Mouse (Mus musculus) hindbrain, embryonic 10.5 days (tissue): ENCODE results near the gene Frrs1. TPM values are rescaled to one million over a fixed set of nuclear protein-coding genes. Genes with fewer than 3 reads are reported as not detected.
A peak's percentile ranks its signal among the peaks of the same experiment; 100 is the strongest.

ENCODE experiments used
- DNase-seq: peaks from one replicate; pipeline ENCODE4 v3.0.0-alpha.2; 2017; ENCODE audit warnings: low spot score
- H3K27ac ChIP-seq: fragments of 300-500 bp; sonication (generic); 2 replicates; pipeline ENCODE4 v1.5.1; 2016; ENCODE audit warnings: mild to moderate bottlenecking, moderate library complexity
- H3K27me3 ChIP-seq: fragments of 300-500 bp; sonication (generic); 2 replicates; pipeline ENCODE4 v1.6.1; 2016; ENCODE audit warnings: mild to moderate bottlenecking; ENCODE audit not compliant: poor library complexity, insufficient read depth, severe bottlenecking
- H3K36me3 ChIP-seq: fragments of 300-500 bp; sonication (generic); 2 replicates; pipeline ENCODE4 v1.6.1; 2016; ENCODE audit warnings: mild to moderate bottlenecking, moderate library complexity
- H3K4me1 ChIP-seq: fragments of 300-500 bp; sonication (generic); replicated peaks from 2 replicates; pipeline ENCODE4 v1.6.1; 2016; ENCODE audit warnings: mild to moderate bottlenecking
- H3K4me3 ChIP-seq: fragments of 300-500 bp; sonication (generic); 2 replicates; pipeline ENCODE4 v1.5.1; 2016; ENCODE audit warnings: mild to moderate bottlenecking, moderate library complexity
- H3K9me3 ChIP-seq: fragments of 300-500 bp; sonication (generic); 2 replicates; pipeline ENCODE4 v1.6.1; 2016; ENCODE audit warnings: mild to moderate bottlenecking, moderate library complexity
- WGBS: fragments of 180-500 bp; shearing (Covaris S2); methylation state at CpG from one replicate; pipeline ENCODE4 v1.1.7; 2016; 5-methylcytosine and 5-hydroxymethylcytosine counted together
- polyA plus RNA-seq: library from polyadenylated mRNA; unstranded; fragments of >200 nt; fragmentation: Nextera tagmentation; extraction: Ambion mirVana; gene quantifications from 2 replicates; pipeline ENCODE4 v1.2.1, GENCODE M21; 2016

Frrs1 gene
- polyA plus RNA-seq, 1 experiment from 2014 or later = 8.7 TPM

GRCm38 (mm10) chr3:116859752-116860151 is 488 bp downstream of the Frrs1 start:
- 85% methylated on average over 5 of the region's 5 CpGs for WGBS
- Histone ChIP-seq H3K9me3 (no peaks in the 10 kb centered on the region), H3K27ac (no peak overlapping the region), H3K27me3 (no peaks in the 10 kb centered on the region), H3K4me3 (no peak overlapping the region), H3K4me1 (peaks cover 8% of the 10 kb centered on the region; the same call in 1 of the 2 replicates), H3K36me3 (no peaks in the 10 kb centered on the region)
- DNase-seq = no peak

- H3K36me3 ChIP-seq = no peaks in the 10 kb centered on the region
- H3K27me3 ChIP-seq = no peaks in the 10 kb centered on the region
- H3K27ac ChIP-seq = peak overlapping the region; percentile 83
- H3K4me3 ChIP-seq = peak overlapping the region; percentile 63
- no peaks in the 10 kb centered on the region for H3K9me3 ChIP-seq
- 73% methylated on average over 19 of the region's 19 CpGs for WGBS
- DNase-seq = no peak
- peaks cover 8% of the 10 kb centered on the region; the same call in 1 of the 2 replicates for H3K4me1 ChIP-seq
Observed at GRCm38 (mm10) chr3:116860333-116861222, 1.3 kb downstream of the Frrs1 start.

GRCm38 (mm10) chr3:116861223-116861539 is 1.9 kb downstream of the Frrs1 start:
- H3K4me3 ChIP-seq = peak overlapping the region; percentile 63
- H3K4me1 ChIP-seq = peaks cover 8% of the 10 kb centered on the region; the same call in 1 of the 2 replicates
- peak overlapping the region; percentile 83 for H3K27ac ChIP-seq
- no peaks in the 10 kb centered on the region for H3K27me3 ChIP-seq
- H3K9me3 ChIP-seq = no peaks in the 10 kb centered on the region
- WGBS = 15% methylated on average over 4 of the region's 4 CpGs
- DNase-seq = no peak
- H3K36me3 ChIP-seq = no peaks in the 10 kb centered on the region

- Histone ChIP-seq H3K4me3 (peak overlapping the region; percentile 63), H3K27ac (peak overlapping the region; percentile 83)
Observed at GRCm38 (mm10) chr3:116861540-116862067, 2.3 kb downstream of the Frrs1 start.

GRCm38 (mm10) chr3:116862621-116863020 is 3.4 kb downstream of the Frrs1 start:
- Histone ChIP-seq H3K4me3 (peak overlapping the region; percentile 63; the same call in 1 of the 2 replicates), H3K36me3 (no peaks in the 10 kb centered on the region), H3K9me3 (no peaks in the 10 kb centered on the region), H3K27me3 (no peaks in the 10 kb centered on the region), H3K27ac (no peak overlapping the region), H3K4me1 (peaks cover 8% of the 10 kb centered on the region; the same call in 1 of the 2 replicates)
- DNase-seq = no peak
- 79% methylated on average over 1 of the region's 1 CpGs for WGBS

More at GRCm38 (mm10) chr3:116861540-116862067, 2.3 kb downstream of the Frrs1 start:
- 3% methylated on average over 25 of the region's 25 CpGs for WGBS
- Histone ChIP-seq H3K4me1 (peaks cover 8% of the 10 kb centered on the region; the same call in 1 of the 2 replicates), H3K27me3 (no peaks in the 10 kb centered on the region), H3K9me3 (no peaks in the 10 kb centered on the region), H3K36me3 (no peaks in the 10 kb centered on the region)
- peak; percentile 73 for DNase-seq

- 92% methylated on average over 5 of the region's 5 CpGs for WGBS
- no peaks in the 10 kb centered on the region for H3K36me3 ChIP-seq
- H3K9me3 ChIP-seq = no peaks in the 10 kb centered on the region
- no peaks in the 10 kb centered on the region for H3K27me3 ChIP-seq
- no peak for DNase-seq
- H3K27ac ChIP-seq = no peak overlapping the region
- H3K4me1 ChIP-seq = peaks cover 8% of the 10 kb centered on the region; the same call in 1 of the 2 replicates
- H3K4me3 ChIP-seq = no peak overlapping the region
Observed at GRCm38 (mm10) chr3:116864421-116864820, 5.2 kb downstream of the Frrs1 start.

- no peak for DNase-seq
- WGBS = 76% methylated on average over 1 of the region's 1 CpGs
- Histone ChIP-seq H3K27me3 (no peaks in the 10 kb centered on the region), H3K4me1 (peaks cover 8% of the 10 kb centered on the region; the same call in 1 of the 2 replicates), H3K36me3 (no peaks in the 10 kb centered on the region), H3K27ac (no peak overlapping the region), H3K4me3 (no peak overlapping the region), H3K9me3 (no peaks in the 10 kb centered on the region)
Observed at GRCm38 (mm10) chr3:116865199-116865636, 6.0 kb downstream of the Frrs1 start.

GRCm38 (mm10) chr3:116870372-116870771 is 11.1 kb downstream of the Frrs1 start:
- no peak overlapping the region for H3K27ac ChIP-seq
- H3K4me3 ChIP-seq = no peak overlapping the region
- WGBS = 63% methylated on average over 3 of the region's 3 CpGs
- H3K27me3 ChIP-seq = no peaks in the 10 kb centered on the region
- no peaks in the 10 kb centered on the region for H3K36me3 ChIP-seq
- no peak for DNase-seq
- no peaks in the 10 kb centered on the region for H3K9me3 ChIP-seq
- no peaks in the 10 kb centered on the region for H3K4me1 ChIP-seq

- DNase-seq = no peak
- H3K27ac ChIP-seq = no peak overlapping the region
- H3K9me3 ChIP-seq = no peaks in the 10 kb centered on the region
- no peaks in the 10 kb centered on the region for H3K4me1 ChIP-seq
- peaks cover 15% of the 10 kb centered on the region; the same call in 1 of the 2 replicates for H3K36me3 ChIP-seq
- no peak overlapping the region for H3K4me3 ChIP-seq
- H3K27me3 ChIP-seq = no peaks in the 10 kb centered on the region
- 93% methylated on average over 14 of the region's 14 CpGs for WGBS
Observed at GRCm38 (mm10) chr3:116882221-116882960, 23.1 kb downstream of the Frrs1 start.

GRCm38 (mm10) chr3:116884941-116885340 is 25.7 kb downstream of the Frrs1 start:
- WGBS = 92% methylated on average over 8 of the region's 8 CpGs
- H3K4me3 ChIP-seq = no peak overlapping the region
- H3K27ac ChIP-seq = no peak overlapping the region
- no peaks in the 10 kb centered on the region for H3K9me3 ChIP-seq
- H3K36me3 ChIP-seq = peaks cover 15% of the 10 kb centered on the region; the same call in 1 of the 2 replicates
- no peaks in the 10 kb centered on the region for H3K4me1 ChIP-seq
- no peaks in the 10 kb centered on the region for H3K27me3 ChIP-seq
- no peak for DNase-seq

GRCm38 (mm10) chr3:116889358-116889757 is 30.1 kb downstream of the Frrs1 start:
- H3K36me3 ChIP-seq = 0 out of 2 replicates have a peak, but pooled peaks cover 8% of the 10 kb centered on the region
- H3K9me3 ChIP-seq = no peaks in the 10 kb centered on the region
- 92% methylated on average over 7 of the region's 7 CpGs for WGBS
- H3K27ac ChIP-seq = no peak overlapping the region
- H3K4me3 ChIP-seq = no peak overlapping the region
- peaks cover 7% of the 10 kb centered on the region; the same call in 1 of the 2 replicates for H3K4me1 ChIP-seq
- DNase-seq = no peak
- no peaks in the 10 kb centered on the region for H3K27me3 ChIP-seq

- Histone ChIP-seq H3K4me3 (no peak overlapping the region), H3K4me1 (peaks cover 7% of the 10 kb centered on the region; the same call in 1 of the 2 replicates)
- WGBS = 97% methylated on average over 4 of the region's 4 CpGs
Observed at GRCm38 (mm10) chr3:116890576-116890975, 31.3 kb downstream of the Frrs1 start.

More at GRCm38 (mm10) chr3:116890576-116890975, 31.3 kb downstream of the Frrs1 start:
- no peak for DNase-seq
- Histone ChIP-seq H3K27ac (no peak overlapping the region), H3K27me3 (no peaks in the 10 kb centered on the region), H3K9me3 (no peaks in the 10 kb centered on the region), H3K36me3 (0 out of 2 replicates have a peak, but pooled peaks cover under 1% of the 10 kb centered on the region)
